Mouse (Mus musculus): ENCODE data around the gene Flnc. TPM values are rescaled to one million over a fixed set of nuclear protein-coding genes. Genes with fewer than 3 reads are reported as not detected.

Flnc gene
- polyA plus RNA-seq, 1 experiment from 2014 or later: 1.1 TPM

DNA sequence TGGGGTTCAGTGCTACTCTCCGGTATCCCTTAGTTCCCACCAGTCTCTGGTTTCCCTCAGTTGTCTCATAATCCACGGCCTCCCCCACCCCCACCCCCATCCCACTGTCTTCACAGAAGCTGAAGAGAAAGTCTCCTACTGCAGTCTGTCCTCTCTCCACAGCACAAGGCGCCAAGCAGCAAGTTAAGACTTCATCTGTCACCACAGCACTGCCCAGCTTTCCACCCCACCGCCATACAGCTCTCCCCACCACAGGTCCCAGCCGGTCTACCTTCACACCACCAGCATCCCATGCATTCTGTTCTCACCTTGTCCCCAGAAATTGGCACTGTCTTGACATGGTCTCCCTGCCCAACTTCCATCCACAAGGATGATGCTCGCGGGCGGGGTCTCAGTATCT is 73.8 kb downstream of the Flnc start:
- Histone ChIP-seq H3K4me3 (ENCODE audit: low read depth, low read length) (no peak overlapping the region), H3K4me2 (ENCODE audit: low read depth, low read length) (0 out of 2 replicates have a peak overlapping the region, but pooled peaks have one; percentile 59), H3K36me3 (ENCODE audit: control insufficient read depth, insufficient read depth) (no peaks in the 10 kb centered on the region), H3K4me1 (ENCODE audit: control insufficient read depth, low read depth, low read length) (no peaks in the 10 kb centered on the region), H3K27me3 (ENCODE audit: control insufficient read depth, insufficient read depth, low read depth, low read length) (peaks cover 31% of the 10 kb centered on the region), H3K27ac (ENCODE audit: low read length) (no peak overlapping the region), H3K9me3 (replicated peaks; ENCODE audit: control insufficient read depth, low read length) (no peaks in the 10 kb centered on the region), H3K9ac (ENCODE audit: low read depth, low read length) (no peak overlapping the region)
- no peak for ATAC-seq (ENCODE audit: low read depth)
- 35% methylated on average over 8 of the region's 8 CpGs for WGBS (ENCODE audit: insufficient replicate concordance)

DNA sequence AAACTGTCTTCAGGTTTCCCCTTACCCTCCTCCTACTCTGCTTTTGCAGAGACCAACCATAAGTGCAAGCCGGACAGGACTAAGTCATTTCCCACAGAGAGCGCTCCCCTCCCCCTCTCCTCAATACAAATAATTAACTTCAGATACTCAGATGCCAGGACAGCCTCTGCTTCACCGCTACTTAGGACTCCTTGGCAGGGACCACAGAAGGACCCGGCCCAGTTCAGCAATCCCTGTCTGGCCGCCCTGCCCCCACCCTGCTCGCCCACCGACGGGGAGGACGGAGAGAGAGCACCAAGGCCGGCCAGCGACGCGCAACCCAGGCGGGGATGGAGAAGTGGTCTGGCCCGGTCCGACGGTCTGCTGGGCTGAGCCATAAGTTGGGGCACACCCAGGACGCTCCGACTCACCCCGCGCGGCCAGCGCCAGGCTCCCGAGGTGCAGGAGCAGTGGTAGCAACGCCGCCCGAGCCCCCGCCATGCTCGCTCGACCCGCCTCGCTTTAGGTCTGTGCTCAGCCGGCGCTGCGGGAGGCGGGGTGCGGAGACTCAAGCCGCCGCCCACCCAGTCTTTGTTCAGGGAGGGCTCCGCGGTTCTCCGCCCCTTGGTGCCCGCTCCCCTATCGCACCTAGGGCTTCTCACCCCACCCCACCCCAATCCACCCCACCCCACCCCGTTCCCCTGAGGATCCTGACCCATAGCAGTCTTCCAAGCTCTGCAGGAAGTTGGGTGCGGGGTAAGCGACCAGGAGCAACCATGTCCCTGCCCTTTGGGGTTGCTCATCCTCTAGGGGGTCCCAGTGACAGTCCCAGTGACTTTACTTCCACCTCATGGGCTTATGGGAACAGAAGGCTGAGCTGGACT is 74.6 kb downstream of the Flnc start, which contains the start of gene Kcp:
TSS of gene Kcp (minus strand) at position 506 of the 863 bp plus-strand sequence.
- WGBS (ENCODE audit: insufficient replicate concordance): 1% methylated on average over 47 of the region's 47 CpGs
- peak within 1 kb of the TSS; percentile 59 for H3K4me2 ChIP-seq (ENCODE audit: low read depth, low read length)
- no peaks in the 10 kb centered on the region for H3K4me1 ChIP-seq (ENCODE audit: control insufficient read depth, low read depth, low read length)
- no peak within 1 kb of the TSS for H3K27ac ChIP-seq (ENCODE audit: low read length)
- H3K27me3 ChIP-seq (ENCODE audit: control insufficient read depth, insufficient read depth, low read depth, low read length): peaks cover 31% of the 10 kb centered on the region
- H3K36me3 ChIP-seq (ENCODE audit: control insufficient read depth, insufficient read depth): no peaks in the 10 kb centered on the region
- peak within 1 kb of the TSS; percentile 48 for H3K4me3 ChIP-seq (ENCODE audit: low read depth, low read length)
- ATAC-seq (ENCODE audit: low read depth): peak; percentile 24; the same call in 1 of the 2 replicates
- H3K9ac ChIP-seq (ENCODE audit: low read depth, low read length): 0 out of 2 replicates have a peak within 1 kb of the TSS, but pooled peaks have one; percentile 22
- H3K9me3 ChIP-seq (replicated peaks; ENCODE audit: control insufficient read depth, low read length): no peaks in the 10 kb centered on the region

DNA sequence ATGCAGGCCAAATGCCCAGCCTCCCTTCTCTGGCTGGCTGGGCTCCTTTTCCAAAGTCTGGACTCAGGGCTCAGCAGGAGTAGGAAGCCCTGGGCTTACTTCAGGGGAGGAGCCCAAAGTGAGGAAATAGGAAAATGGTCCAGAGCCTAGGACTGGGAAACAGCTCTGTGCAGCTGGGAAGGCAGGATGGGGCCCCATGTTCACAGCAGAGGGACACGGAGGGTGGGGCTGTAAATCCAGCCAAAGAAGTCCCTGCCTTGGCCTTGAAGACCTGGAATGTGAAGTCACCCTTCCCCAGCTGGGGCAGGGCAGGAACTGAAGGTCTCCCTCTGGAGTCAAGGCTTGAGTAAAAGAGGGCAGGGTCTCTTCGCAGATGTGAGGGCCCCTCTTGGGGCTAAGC is 76.0 kb downstream of the Flnc start:
- H3K4me3 ChIP-seq (ENCODE audit: low read depth, low read length): no peak overlapping the region
- no peaks in the 10 kb centered on the region for H3K36me3 ChIP-seq (ENCODE audit: control insufficient read depth, insufficient read depth)
- H3K4me2 ChIP-seq (ENCODE audit: low read depth, low read length): no peak overlapping the region
- no peak for ATAC-seq (ENCODE audit: low read depth)
- no peak overlapping the region for H3K27ac ChIP-seq (ENCODE audit: low read length)
- no peak overlapping the region for H3K9ac ChIP-seq (ENCODE audit: low read depth, low read length)
- H3K27me3 ChIP-seq (ENCODE audit: control insufficient read depth, insufficient read depth, low read depth, low read length): peaks cover 31% of the 10 kb centered on the region
- H3K4me1 ChIP-seq (ENCODE audit: control insufficient read depth, low read depth, low read length): no peaks in the 10 kb centered on the region
- H3K9me3 ChIP-seq (replicated peaks; ENCODE audit: control insufficient read depth, low read length): no peaks in the 10 kb centered on the region
- WGBS (ENCODE audit: insufficient replicate concordance): 49% methylated on average over 2 of the region's 2 CpGs

Small RNAs within 50 kb of the gene (microRNA-seq; reads per million reads assigned to microRNA genes)
- gene Gm26220: not detected
- gene Gm44354: not detected

Other genes starting within 250 kb of the Flnc start
- 8.4 and 10.0 TPM in 2 replicates for gene Impdh1, start 216.9 kb upstream of the Flnc start, polyA plus RNA-seq (2015; fragmentation: Nextera tagmentation; extraction: Ambion mirVana)
- 26.1 and 32.4 TPM in 2 replicates for gene Hilpda, start 160.8 kb upstream of the Flnc start, polyA plus RNA-seq (2015; fragmentation: Nextera tagmentation; extraction: Ambion mirVana)
- 0.09 and 0.13 TPM in 2 replicates for gene Fam71f2, start 153.7 kb upstream of the Flnc start, polyA plus RNA-seq (2015; fragmentation: Nextera tagmentation; extraction: Ambion mirVana)
- not detected in 2 replicates for gene Fam71f1, start 114.1 kb upstream of the Flnc start, polyA plus RNA-seq (2015; fragmentation: Nextera tagmentation; extraction: Ambion mirVana)
- 105 and 109 TPM in 2 replicates for gene Calu, start 85.2 kb upstream of the Flnc start, polyA plus RNA-seq (2015; fragmentation: Nextera tagmentation; extraction: Ambion mirVana)
- gene Opn1sw, start 44.8 kb upstream of the Flnc start, polyA plus RNA-seq (2015; fragmentation: Nextera tagmentation; extraction: Ambion mirVana): 0.07 TPM in 2 replicates
- 0.09 and 0.34 TPM in 2 replicates for gene Ccdc136, start 36.9 kb upstream of the Flnc start, polyA plus RNA-seq (2015; fragmentation: Nextera tagmentation; extraction: Ambion mirVana)
- gene Atp6v1f, start 34.5 kb downstream of the Flnc start, polyA plus RNA-seq (2015; fragmentation: Nextera tagmentation; extraction: Ambion mirVana): 117 and 122 TPM in 2 replicates
- 0.13 TPM in 1 of 2 replicates, not detected in the other for gene Atp6v1fnb, start 38.2 kb downstream of the Flnc start, polyA plus RNA-seq (2015; fragmentation: Nextera tagmentation; extraction: Ambion mirVana)
- 1.8 and 2.8 TPM in 2 replicates for gene Kcp, start 74.7 kb downstream of the Flnc start, polyA plus RNA-seq (2015; fragmentation: Nextera tagmentation; extraction: Ambion mirVana)
- gene Irf5, start 93.4 kb downstream of the Flnc start, polyA plus RNA-seq (2015; fragmentation: Nextera tagmentation; extraction: Ambion mirVana): 10.3 and 11.4 TPM in 2 replicates
- gene Tnpo3, start 176.6 kb downstream of the Flnc start, polyA plus RNA-seq (2015; fragmentation: Nextera tagmentation; extraction: Ambion mirVana): 28.9 and 30.4 TPM in 2 replicates

Measured in liver, embryonic 16.5 days (tissue).